Mouse (Mus musculus) hindbrain, postnatal 0 days (tissue): ENCODE results near the gene Cpvl. TPM values are rescaled to one million over a fixed set of nuclear protein-coding genes. Genes with fewer than 3 reads are reported as not detected.

Experiments
- ATAC-seq: fragments of 200-750 bp; cut with Nextera tagmentation; 2 replicates; pipeline ENCODE4 v1.8.0; 2017; ENCODE audit warnings: mild to moderate bottlenecking, moderate TSS enrichment, moderate library complexity
- DNase-seq: peaks from one replicate; pipeline ENCODE4 v3.0.0-alpha.2; 2015; ENCODE audit warnings: low spot score
- H3K27ac ChIP-seq: fragments of 300-500 bp; sonication (generic); 2 replicates; pipeline ENCODE4 v1.5.1; 2014; ENCODE audit warnings: mild to moderate bottlenecking
- H3K27me3 ChIP-seq: fragments of 300-500 bp; sonication (generic); 2 replicates; pipeline ENCODE4 v1.6.1; 2014; ENCODE audit warnings: low read length, mixed read lengths; ENCODE audit not compliant: insufficient read depth
- H3K36me3 ChIP-seq: fragments of 300-500 bp; sonication (generic); 2 replicates; pipeline ENCODE4 v1.6.1; 2014; ENCODE audit warnings: low read length, mixed read lengths; ENCODE audit not compliant: insufficient read depth
- H3K4me1 ChIP-seq: fragments of 300-500 bp; sonication (generic); 2 replicates; pipeline ENCODE4 v1.6.1; 2014; ENCODE audit warnings: antibody characterized with exemption, low read length, mixed read lengths; ENCODE audit not compliant: insufficient read depth
- H3K4me2 ChIP-seq: fragments of 300-500 bp; sonication (generic); 2 replicates; pipeline ENCODE4 v1.6.1; 2014; ENCODE audit warnings: low read depth, mild to moderate bottlenecking, low read length, moderate library complexity, mixed read lengths
- H3K4me3 ChIP-seq: fragments of 300-500 bp; sonication (generic); 2 replicates; pipeline ENCODE4 v1.5.1; 2014; ENCODE audit warnings: low read length
- H3K9ac ChIP-seq: fragments of 300-500 bp; sonication (generic); replicated peaks from 2 replicates; pipeline ENCODE4 v1.6.1; 2014; ENCODE audit warnings: mild to moderate bottlenecking, low read length, moderate library complexity, mixed read lengths
- H3K9me3 ChIP-seq: fragments of 300-500 bp; sonication (generic); 2 replicates; pipeline ENCODE4 v1.6.1; 2016; ENCODE audit warnings: low read length, mixed read lengths
- CTCF ChIP-seq: IDR thresholded peaks from 2 replicates; pipeline ENCODE4 v1.5.1; 2016; ENCODE audit warnings: antibody characterized with exemption, control low read depth, low read depth
- WGBS: fragments of 180-500 bp; shearing (Covaris S2); extraction: QIAGEN DNeasy Blood & Tissue Kit; methylation state at CpG from one replicate; pipeline ENCODE4 v1.1.7; 2014; 5-methylcytosine and 5-hydroxymethylcytosine counted together
- polyA plus RNA-seq: library from polyadenylated mRNA; unstranded; fragments of >200 nt; fragmentation: Nextera tagmentation; extraction: Ambion mirVana; gene quantifications from 2 replicates; pipeline ENCODE4 v1.2.1, GENCODE M21; 2015
- total RNA-seq: library from RNA; depleted of rRNA; stranded (reverse); fragments of >200 nt; gene quantifications from 2 replicates; pipeline ENCODE4 v1.2.3, GENCODE M21; 2014

Gene Cpvl
- total and polyA plus RNA-seq, 2 experiments from 2014 or later: 0.15 TPM; not detected in 1

- Histone ChIP-seq H3K4me2 (no peak overlapping the region), H3K27ac (no peak overlapping the region), H3K4me1 (peaks cover 9% of the 10 kb centered on the region; the same call in 1 of the 2 replicates), H3K27me3 (no peaks in the 10 kb centered on the region), H3K9me3 (no peaks in the 10 kb centered on the region), H3K36me3 (no peaks in the 10 kb centered on the region), H3K9ac (no peak overlapping the region), H3K4me3 (no peak overlapping the region)
- 22% methylated on average over 5 of the region's 5 CpGs for WGBS
- ATAC-seq (peak; percentile 67; the same call in 1 of the 2 replicates), DNase-seq (peak; percentile 49)
- no peak for TF ChIP-seq CTCF
These were observed 5.0 kb downstream of the Cpvl start for GRCm38 (mm10) chr6:53973468-53973867.

GRCm38 (mm10) chr6:53972238-53972743 is 6.2 kb downstream of the Cpvl start:
- WGBS: 43% methylated on average over 12 of the region's 12 CpGs
- no peak overlapping the region for H3K4me3 ChIP-seq
- H3K27ac ChIP-seq: peak overlapping the region; percentile 28; the same call in 1 of the 2 replicates
- H3K9ac ChIP-seq: no peak overlapping the region
- no peak for TF ChIP-seq CTCF
- DNase-seq: peak; percentile 49
- H3K9me3 ChIP-seq: no peaks in the 10 kb centered on the region
- no peak overlapping the region for H3K4me2 ChIP-seq
- no peaks in the 10 kb centered on the region for H3K36me3 ChIP-seq
- 0 out of 2 replicates have a peak, but pooled peaks have one; percentile 25 for ATAC-seq
- no peaks in the 10 kb centered on the region for H3K27me3 ChIP-seq
- H3K4me1 ChIP-seq: peaks cover 9% of the 10 kb centered on the region; the same call in 1 of the 2 replicates

GRCm38 (mm10) chr6:53971729-53972128 is 6.7 kb downstream of the Cpvl start:
- Histone ChIP-seq H3K4me1 (peaks cover 9% of the 10 kb centered on the region; the same call in 1 of the 2 replicates), H3K27me3 (no peaks in the 10 kb centered on the region), H3K27ac (no peak overlapping the region), H3K9ac (no peak overlapping the region), H3K4me2 (no peak overlapping the region), H3K36me3 (no peaks in the 10 kb centered on the region), H3K9me3 (no peaks in the 10 kb centered on the region), H3K4me3 (no peak overlapping the region)
- no peak for ATAC-seq
- TF ChIP-seq CTCF: no peak
- peak; percentile 72 for DNase-seq
- WGBS: 39% methylated on average over 3 of the region's 3 CpGs

GRCm38 (mm10) chr6:53969081-53969480 is 9.4 kb downstream of the Cpvl start:
- no peak for ATAC-seq
- H3K27me3 ChIP-seq: no peaks in the 10 kb centered on the region
- 41% methylated on average over 10 of the region's 10 CpGs for WGBS
- H3K4me2 ChIP-seq: no peak overlapping the region
- no peak overlapping the region for H3K4me3 ChIP-seq
- TF ChIP-seq CTCF: no peak
- peaks cover 17% of the 10 kb centered on the region; the same call in 1 of the 2 replicates for H3K4me1 ChIP-seq
- H3K27ac ChIP-seq: no peak overlapping the region
- DNase-seq: peak; percentile 39
- H3K9ac ChIP-seq: no peak overlapping the region
- no peaks in the 10 kb centered on the region for H3K9me3 ChIP-seq
- H3K36me3 ChIP-seq: no peaks in the 10 kb centered on the region

- Histone ChIP-seq H3K27ac (no peak overlapping the region), H3K4me2 (no peak overlapping the region), H3K4me1 (peaks cover 17% of the 10 kb centered on the region; the same call in 1 of the 2 replicates), H3K4me3 (no peak overlapping the region), H3K9me3 (no peaks in the 10 kb centered on the region), H3K9ac (no peak overlapping the region), H3K27me3 (no peaks in the 10 kb centered on the region), H3K36me3 (no peaks in the 10 kb centered on the region)
- DNase-seq (peak; percentile 20), ATAC-seq (no peak)
- 87% methylated on average over 6 of the region's 6 CpGs for WGBS
- peak; percentile 45; the same call in 1 of the 2 replicates for TF ChIP-seq CTCF
These were observed 9.9 kb downstream of the Cpvl start for GRCm38 (mm10) chr6:53968550-53968949.

GRCm38 (mm10) chr6:53966595-53966994 is 11.9 kb downstream of the Cpvl start:
- no peak overlapping the region for H3K4me2 ChIP-seq
- no peak overlapping the region for H3K4me3 ChIP-seq
- no peak overlapping the region for H3K9ac ChIP-seq
- 51% methylated on average over 5 of the region's 5 CpGs for WGBS
- no peaks in the 10 kb centered on the region for H3K9me3 ChIP-seq
- no peaks in the 10 kb centered on the region for H3K27me3 ChIP-seq
- DNase-seq (no peak), ATAC-seq (no peak)
- TF ChIP-seq CTCF: no peak
- peaks cover 13% of the 10 kb centered on the region; the same call in 1 of the 2 replicates for H3K4me1 ChIP-seq
- H3K36me3 ChIP-seq: no peaks in the 10 kb centered on the region
- H3K27ac ChIP-seq: no peak overlapping the region

- H3K9ac ChIP-seq: no peak overlapping the region
- no peak for DNase-seq
- H3K27ac ChIP-seq: no peak overlapping the region
- peaks cover 13% of the 10 kb centered on the region; the same call in 1 of the 2 replicates for H3K4me1 ChIP-seq
- no peak overlapping the region for H3K4me2 ChIP-seq
- no peaks in the 10 kb centered on the region for H3K9me3 ChIP-seq
- no peak for ATAC-seq
- 45% methylated on average over 5 of the region's 5 CpGs for WGBS
- no peak for TF ChIP-seq CTCF
- H3K27me3 ChIP-seq: no peaks in the 10 kb centered on the region
- no peaks in the 10 kb centered on the region for H3K36me3 ChIP-seq
- H3K4me3 ChIP-seq: no peak overlapping the region
These were observed 12.6 kb downstream of the Cpvl start for GRCm38 (mm10) chr6:53965900-53966299.
